Mouse (Mus musculus) megakaryocyte, embryonic 14.5 days (primary cell): ENCODE results near the gene Ints1. TPM values are rescaled to one million over a fixed set of nuclear protein-coding genes. Genes with fewer than 3 reads are reported as not detected.
A peak's percentile ranks its signal among the peaks of the same experiment; 100 is the strongest.
"Not testable (repeated sequence)": the region's sequence is repeated elsewhere in the genome, so short reads cannot be mapped to it uniquely, and the experiment has no call there.

ENCODE experiments used
- H3K27me3 ChIP-seq: replicated peaks from 2 replicates; pipeline ENCODE3; 2012; ENCODE audit warnings: inconsistent platforms
- H3K36me3 ChIP-seq: replicated peaks from 2 replicates; pipeline ENCODE3; 2012; ENCODE audit warnings: low read length, inconsistent platforms, mixed read lengths
- H3K4me1 ChIP-seq: 2 replicates; pipeline ENCODE4 v1.6.1; 2012; ENCODE audit warnings: inconsistent platforms
- H3K4me3 ChIP-seq: replicated peaks from 2 replicates; pipeline ENCODE3; 2012; ENCODE audit warnings: moderate library complexity, mild to moderate bottlenecking, inconsistent platforms
- H3K9me3 ChIP-seq: 2 replicates; pipeline ENCODE4 v1.6.1; 2012; ENCODE audit warnings: inconsistent platforms
- FLI1 ChIP-seq: IDR thresholded peaks from 2 replicates; pipeline ENCODE4 v1.6.1; 2012; ENCODE audit warnings: low read length, inconsistent platforms, mixed read lengths
- GATA1 ChIP-seq: IDR thresholded peaks from 3 replicates; pipeline ENCODE4 v1.6.1; 2012; ENCODE audit warnings: mixed read lengths, low read length, inconsistent platforms, borderline replicate concordance
- polyA plus RNA-seq: library from polyadenylated mRNA; stranded (reverse); fragments of >175 nt; gene quantifications from 2 replicates; pipeline ENCODE4 v1.2.3, GENCODE M21; 2012; ENCODE audit warnings: low replicate concordance; ENCODE audit not compliant: insufficient read depth

Ints1 gene
- polyA plus RNA-seq, 1 experiment, result 42.9 TPM

- no peaks in the 10 kb centered on the region for H3K9me3 ChIP-seq
- H3K27me3 ChIP-seq, result no peaks in the 10 kb centered on the region
- TF ChIP-seq GATA1 (no peak), FLI1 (no peak)
- peaks cover 99% of the 10 kb centered on the region for H3K36me3 ChIP-seq
- peaks cover 8% of the 10 kb centered on the region; the same call in 1 of the 2 replicates for H3K4me1 ChIP-seq
- no peak overlapping the region for H3K4me3 ChIP-seq
Observed at GRCm38 (mm10) chr5:139764296-139764695, 11.2 kb downstream of the Ints1 start.

GRCm38 (mm10) chr5:139758096-139758495, 17.4 kb downstream of the Ints1 start:
- no peaks in the 10 kb centered on the region for H3K27me3 ChIP-seq
- TF ChIP-seq GATA1 (no peak), FLI1 (no peak)
- H3K4me1 ChIP-seq, result peaks cover 8% of the 10 kb centered on the region; the same call in 1 of the 2 replicates
- H3K9me3 ChIP-seq, result no peaks in the 10 kb centered on the region
- H3K36me3 ChIP-seq, result peaks cover 99% of the 10 kb centered on the region
- H3K4me3 ChIP-seq, result no peak overlapping the region

- TF ChIP-seq GATA1 (no peak), FLI1 (no peak)
- H3K4me1 ChIP-seq, result peaks cover 8% of the 10 kb centered on the region; the same call in 1 of the 2 replicates
- H3K27me3 ChIP-seq, result no peaks in the 10 kb centered on the region
- no peak overlapping the region for H3K4me3 ChIP-seq
- peaks cover 99% of the 10 kb centered on the region for H3K36me3 ChIP-seq
- no peaks in the 10 kb centered on the region for H3K9me3 ChIP-seq
Observed at GRCm38 (mm10) chr5:139756586-139756985, 18.9 kb downstream of the Ints1 start.

- peaks cover 99% of the 10 kb centered on the region for H3K36me3 ChIP-seq
Observed at GRCm38 (mm10) chr5:139756135-139756534, 19.3 kb downstream of the Ints1 start.

GRCm38 (mm10) chr5:139754753-139755152, 20.7 kb downstream of the Ints1 start:
- no peaks in the 10 kb centered on the region for H3K27me3 ChIP-seq
- H3K4me3 ChIP-seq, result no peak overlapping the region
- peaks cover 99% of the 10 kb centered on the region for H3K36me3 ChIP-seq
- H3K4me1 ChIP-seq, result peaks cover 12% of the 10 kb centered on the region; the same call in 1 of the 2 replicates
- TF ChIP-seq FLI1 (no peak), GATA1 (no peak)
- H3K9me3 ChIP-seq, result no peaks in the 10 kb centered on the region

More at GRCm38 (mm10) chr5:139756135-139756534, 19.3 kb downstream of the Ints1 start:
- Histone ChIP-seq H3K4me1 (peaks cover 9% of the 10 kb centered on the region; the same call in 1 of the 2 replicates), H3K4me3 (no peak overlapping the region), H3K27me3 (no peaks in the 10 kb centered on the region), H3K9me3 (no peaks in the 10 kb centered on the region)
- TF ChIP-seq FLI1, result no peak
- TF ChIP-seq GATA1, result no peak

- TF ChIP-seq FLI1 (no peak), GATA1 (no peak)
- Histone ChIP-seq H3K27me3 (peaks cover 19% of the 10 kb centered on the region), H3K4me3 (no peak overlapping the region), H3K9me3 (no peaks in the 10 kb centered on the region), H3K36me3 (peaks cover 67% of the 10 kb centered on the region), H3K4me1 (peaks cover 26% of the 10 kb centered on the region)
Observed at GRCm38 (mm10) chr5:139750535-139750934, 24.9 kb downstream of the Ints1 start.

- H3K9me3 ChIP-seq, result no peaks in the 10 kb centered on the region
- TF ChIP-seq FLI1 (no peak), GATA1 (no peak)
- peak overlapping the region; percentile 25 for H3K4me3 ChIP-seq
- H3K4me1 ChIP-seq, result peaks cover 35% of the 10 kb centered on the region
- H3K36me3 ChIP-seq, result peaks cover 58% of the 10 kb centered on the region
- H3K27me3 ChIP-seq, result peaks cover 19% of the 10 kb centered on the region
Observed at GRCm38 (mm10) chr5:139749413-139750125, 25.9 kb downstream of the Ints1 start.

- Histone ChIP-seq H3K36me3 (peaks cover 20% of the 10 kb centered on the region), H3K9me3 (no peaks in the 10 kb centered on the region), H3K27me3 (peaks cover 19% of the 10 kb centered on the region), H3K4me3 (no peak overlapping the region), H3K4me1 (peaks cover 56% of the 10 kb centered on the region)
- TF ChIP-seq GATA1 (no peak), FLI1 (no peak)
Observed at GRCm38 (mm10) chr5:139745771-139746170, 29.7 kb downstream of the Ints1 start.

- H3K9me3 ChIP-seq, H3K27me3 ChIP-seq: not testable (repeated sequence)
Observed at GRCm38 (mm10) chr5:139742640-139743039, 32.8 kb downstream of the Ints1 start.

GRCm38 (mm10) chr5:139738592-139739315, 36.7 kb downstream of the Ints1 start:
- H3K9me3 ChIP-seq, result no peaks in the 10 kb centered on the region
- H3K4me3 ChIP-seq, result no peak overlapping the region
- H3K36me3 ChIP-seq, result no peaks in the 10 kb centered on the region
- H3K27me3 ChIP-seq, result no peaks in the 10 kb centered on the region
- peaks cover 84% of the 10 kb centered on the region for H3K4me1 ChIP-seq
- TF ChIP-seq FLI1, result no peak
- no peak for TF ChIP-seq GATA1

More at GRCm38 (mm10) chr5:139742640-139743039, 32.8 kb downstream of the Ints1 start:
- peaks cover 77% of the 10 kb centered on the region for H3K4me1 ChIP-seq
- not testable (repeated sequence) for H3K36me3 ChIP-seq
- peak overlapping the region; percentile 46 for H3K4me3 ChIP-seq
